Mouse (Mus musculus): Measurements from ENCODE around the gene Nkiras1.

DNA sequence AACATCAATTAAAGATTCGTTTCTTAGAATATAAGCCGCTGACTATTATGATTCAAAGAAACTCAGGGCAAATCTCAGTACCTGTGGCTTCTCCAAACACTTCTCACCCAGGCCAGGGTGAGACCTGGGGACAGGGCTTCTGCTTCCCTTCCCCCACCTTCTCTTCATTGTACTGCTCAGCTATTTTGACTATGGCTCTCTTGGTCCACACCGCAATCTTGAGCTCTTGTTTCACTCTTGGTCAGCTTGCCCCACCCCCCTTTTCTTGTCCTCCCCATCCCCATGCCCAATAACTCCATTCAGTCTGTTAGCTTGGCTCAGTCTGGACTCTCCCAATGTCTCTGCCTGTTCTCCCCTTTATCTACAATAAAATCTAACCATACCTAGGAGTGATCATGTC lies 14.5 kb downstream of the Nkiras1 start:
- TF ChIP-seq CTCF (IDR thresholded peaks at IDR 0.05; ENCODE audit: low read depth) (no peak), EP300 (IDR thresholded peaks at IDR 0.05; ENCODE audit: low read depth) (no peak)
